Mouse (Mus musculus): Measurements from ENCODE around the gene Gm11565. TPM values are rescaled to one million over a fixed set of nuclear protein-coding genes. Genes with fewer than 3 reads are reported as not detected.

Gm11565 gene
- polyA plus RNA-seq, 1 experiment from 2014 or later: not detected

GRCm38 (mm10) chr11:99948175-99948574, 33.6 kb downstream of the Gm11565 start, which contains the start of gene Krtap9-5:
Krtap9-5 (plus strand) TSS chr11:99948475.
- H3K36me3 ChIP-seq (ENCODE audit: insufficient read depth, low read length): no peaks in the 10 kb centered on the region
- no peak within 1 kb of the TSS for H3K4me3 ChIP-seq (ENCODE audit: low read depth, low read length)
- H3K4me2 ChIP-seq (replicated peaks; ENCODE audit: low read depth, low read length): no peak within 1 kb of the TSS
- DNase-seq (ENCODE audit: low spot score): no peak
- no peaks in the 10 kb centered on the region for H3K4me1 ChIP-seq (ENCODE audit: insufficient read depth, low read depth, low read length)
- H3K27me3 ChIP-seq (replicated peaks; ENCODE audit: insufficient read depth, low read length): no peaks in the 10 kb centered on the region
- H3K9ac ChIP-seq (replicated peaks; ENCODE audit: low read depth): no peak within 1 kb of the TSS
- no peak for ATAC-seq
- no peak for TF ChIP-seq EP300 (IDR thresholded peaks at IDR 0.05)
- TF ChIP-seq CTCF (IDR thresholded peaks at IDR 0.05): no peak
- no peaks in the 10 kb centered on the region for H3K9me3 ChIP-seq (ENCODE audit: low read length)
- 87% methylated on average over 2 of the region's 2 CpGs for WGBS
- H3K27ac ChIP-seq (ENCODE audit: low read length): no peak within 1 kb of the TSS

GRCm38 (mm10) chr11:99964213-99964612, 49.7 kb downstream of the Gm11565 start:
- Histone ChIP-seq H3K27me3 (replicated peaks; ENCODE audit: insufficient read depth, low read length) (no peaks in the 10 kb centered on the region), H3K27ac (ENCODE audit: low read length) (no peak overlapping the region), H3K4me1 (ENCODE audit: insufficient read depth, low read depth, low read length) (no peaks in the 10 kb centered on the region), H3K4me2 (replicated peaks; ENCODE audit: low read depth, low read length) (no peak overlapping the region), H3K9me3 (ENCODE audit: low read length) (no peaks in the 10 kb centered on the region), H3K9ac (replicated peaks; ENCODE audit: low read depth) (no peak overlapping the region), H3K4me3 (ENCODE audit: low read depth, low read length) (no peak overlapping the region), H3K36me3 (ENCODE audit: insufficient read depth, low read length) (no peaks in the 10 kb centered on the region)
- no peak for ATAC-seq
- DNase-seq (ENCODE audit: low spot score): no peak
- no peak for TF ChIP-seq EP300 (IDR thresholded peaks at IDR 0.05)
- TF ChIP-seq CTCF (IDR thresholded peaks at IDR 0.05): peak; percentile 32
- WGBS: 62% methylated on average over 6 of the region's 6 CpGs

Other genes with a start within 250 kb of the Gm11565 start
- not detected in 2 replicates for gene Krtap4-6, start 248.8 kb upstream of the Gm11565 start, polyA plus RNA-seq (2015; fragmentation: Nextera tagmentation; extraction: Ambion mirVana)
- not detected in 2 replicates for gene Gm14190, start 224.0 kb upstream of the Gm11565 start, polyA plus RNA-seq (2015; fragmentation: Nextera tagmentation; extraction: Ambion mirVana)
- not detected in 2 replicates for gene Gm14180, start 180.5 kb upstream of the Gm11565 start, polyA plus RNA-seq (2015; fragmentation: Nextera tagmentation; extraction: Ambion mirVana)
- not detected in 2 replicates for gene Gm11595, start 141.8 kb upstream of the Gm11565 start, polyA plus RNA-seq (2015; fragmentation: Nextera tagmentation; extraction: Ambion mirVana)
- not detected in 2 replicates for gene Krtap4-8, start 134.0 kb upstream of the Gm11565 start, polyA plus RNA-seq (2015; fragmentation: Nextera tagmentation; extraction: Ambion mirVana)
- not detected in 2 replicates for gene Krtap4-9, start 129.6 kb upstream of the Gm11565 start, polyA plus RNA-seq (2015; fragmentation: Nextera tagmentation; extraction: Ambion mirVana)
- not detected in 2 replicates for gene Gm11596, start 121.3 kb upstream of the Gm11565 start, polyA plus RNA-seq (2015; fragmentation: Nextera tagmentation; extraction: Ambion mirVana)
- not detected in 2 replicates for gene Gm11569, start 115.8 kb upstream of the Gm11565 start, polyA plus RNA-seq (2015; fragmentation: Nextera tagmentation; extraction: Ambion mirVana)
- gene Gm11554, start 110.3 kb upstream of the Gm11565 start, polyA plus RNA-seq (2015; fragmentation: Nextera tagmentation; extraction: Ambion mirVana): not detected in 2 replicates
- not detected in 2 replicates for gene Krtap4-13, start 104.9 kb upstream of the Gm11565 start, polyA plus RNA-seq (2015; fragmentation: Nextera tagmentation; extraction: Ambion mirVana)
- gene Gm11564, start 99.1 kb upstream of the Gm11565 start, polyA plus RNA-seq (2015; fragmentation: Nextera tagmentation; extraction: Ambion mirVana): not detected in 2 replicates
- gene 2300003K06Rik, start 76.7 kb upstream of the Gm11565 start, polyA plus RNA-seq (2015; fragmentation: Nextera tagmentation; extraction: Ambion mirVana): not detected in 2 replicates
- gene Krtap4-16, start 63.1 kb upstream of the Gm11565 start, polyA plus RNA-seq (2015; fragmentation: Nextera tagmentation; extraction: Ambion mirVana): not detected in 2 replicates
- not detected in 2 replicates for gene Gm11568, start 56.8 kb upstream of the Gm11565 start, polyA plus RNA-seq (2015; fragmentation: Nextera tagmentation; extraction: Ambion mirVana)
- not detected in 2 replicates for gene Gm11559, start 50.3 kb upstream of the Gm11565 start, polyA plus RNA-seq (2015; fragmentation: Nextera tagmentation; extraction: Ambion mirVana)
- not detected in 2 replicates for gene Krtap9-1, start 41.4 kb upstream of the Gm11565 start, polyA plus RNA-seq (2015; fragmentation: Nextera tagmentation; extraction: Ambion mirVana)
- not detected in 2 replicates for gene Gm11567, start 35.6 kb upstream of the Gm11565 start, polyA plus RNA-seq (2015; fragmentation: Nextera tagmentation; extraction: Ambion mirVana)
- gene Krtap31-1, start 6.8 kb upstream of the Gm11565 start, polyA plus RNA-seq (2015; fragmentation: Nextera tagmentation; extraction: Ambion mirVana): not detected in 2 replicates
- gene Krtap31-2, start 21.5 kb downstream of the Gm11565 start, polyA plus RNA-seq (2015; fragmentation: Nextera tagmentation; extraction: Ambion mirVana): not detected in 2 replicates
- gene Krtap9-5, start 33.7 kb downstream of the Gm11565 start, polyA plus RNA-seq (2015; fragmentation: Nextera tagmentation; extraction: Ambion mirVana): not detected in 2 replicates
- gene Krtap29-1, start 64.3 kb downstream of the Gm11565 start, polyA plus RNA-seq (2015; fragmentation: Nextera tagmentation; extraction: Ambion mirVana): not detected in 2 replicates
- gene Krtap16-1, start 71.8 kb downstream of the Gm11565 start, polyA plus RNA-seq (2015; fragmentation: Nextera tagmentation; extraction: Ambion mirVana): not detected in 2 replicates
- gene Krtap17-1, start 79.2 kb downstream of the Gm11565 start, polyA plus RNA-seq (2015; fragmentation: Nextera tagmentation; extraction: Ambion mirVana): 8.4 and 11.5 TPM in 2 replicates
- 0.17 and 0.23 TPM in 2 replicates for gene Krt33a, start 101.5 kb downstream of the Gm11565 start, polyA plus RNA-seq (2015; fragmentation: Nextera tagmentation; extraction: Ambion mirVana)
- 0.16 TPM in 1 of 2 replicates, not detected in the other for gene Krt33b, start 115.1 kb downstream of the Gm11565 start, polyA plus RNA-seq (2015; fragmentation: Nextera tagmentation; extraction: Ambion mirVana)
- gene Krt34, start 126.8 kb downstream of the Gm11565 start, polyA plus RNA-seq (2015; fragmentation: Nextera tagmentation; extraction: Ambion mirVana): 0.11 and 0.18 TPM in 2 replicates
- not detected in 2 replicates for gene Krt31, start 135.8 kb downstream of the Gm11565 start, polyA plus RNA-seq (2015; fragmentation: Nextera tagmentation; extraction: Ambion mirVana)
- gene Krt32, start 173.5 kb downstream of the Gm11565 start, polyA plus RNA-seq (2015; fragmentation: Nextera tagmentation; extraction: Ambion mirVana): not detected in 2 replicates
- not detected in 2 replicates for gene Krt35, start 181.5 kb downstream of the Gm11565 start, polyA plus RNA-seq (2015; fragmentation: Nextera tagmentation; extraction: Ambion mirVana)
- 0.11 TPM in 1 of 2 replicates, not detected in the other for gene Krt36, start 190.9 kb downstream of the Gm11565 start, polyA plus RNA-seq (2015; fragmentation: Nextera tagmentation; extraction: Ambion mirVana)
- gene Krt13, start 206.8 kb downstream of the Gm11565 start, polyA plus RNA-seq (2015; fragmentation: Nextera tagmentation; extraction: Ambion mirVana): 0.60 and 0.68 TPM in 2 replicates
- 28.1 and 58.8 TPM in 2 replicates for gene Krt15, start 221.2 kb downstream of the Gm11565 start, polyA plus RNA-seq (2015; fragmentation: Nextera tagmentation; extraction: Ambion mirVana)
- gene Krt19, start 233.9 kb downstream of the Gm11565 start, polyA plus RNA-seq (2015; fragmentation: Nextera tagmentation; extraction: Ambion mirVana): 460 and 573 TPM in 2 replicates

All from lung, postnatal 0 days (tissue).